Mouse (Mus musculus): Measurements from ENCODE around the gene Apoc2.

GRCm38 (mm10) chr7:19688101-19688500, 10.4 kb upstream of the Apoc2 start:
- no peak for TF ChIP-seq POLR2A (IDR thresholded peaks at IDR 0.05; ENCODE audit: insufficient read length, low read depth)
- no peak for TF ChIP-seq POLR2AphosphoS2 (IDR thresholded peaks at IDR 0.05; ENCODE audit: insufficient read length, low read depth)
- no peak for TF ChIP-seq REST (IDR thresholded peaks at IDR 0.05; ENCODE audit: insufficient read depth, insufficient read length)

Data from myocyte (in vitro differentiated cells).